In the genomic region with DNA sequence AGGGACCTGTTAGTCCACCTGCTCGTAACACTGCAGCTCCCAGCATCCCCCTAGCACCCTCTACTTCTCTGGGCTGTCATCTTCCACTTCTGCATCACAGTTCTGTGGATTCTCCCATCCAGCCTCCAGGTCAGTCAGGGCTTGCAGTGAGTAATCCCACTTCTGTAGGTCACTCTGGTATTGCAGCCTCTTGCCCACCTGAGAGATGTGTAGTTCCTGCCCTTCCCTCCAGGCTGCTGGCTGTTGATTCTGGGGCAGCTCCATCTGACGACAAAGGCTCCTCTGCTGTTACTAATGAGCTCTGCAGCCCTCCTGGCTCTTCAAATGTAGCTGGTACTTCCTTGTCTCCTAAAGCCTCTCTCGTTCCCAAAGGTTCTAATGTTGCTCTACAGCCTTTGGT, we compare ENCODE assay signal across 20 mouse cellular contexts. TPM values are rescaled to one million over a fixed set of nuclear protein-coding genes. Genes with fewer than 3 reads are reported as not detected.
DNase-seq lines count a peak whose midpoint lies in the region; ATAC-seq and TF ChIP-seq lines count a peak whose summit lies in the region.
"Had no signal": no experiment of that assay in that cellular context is flagged by ENCODE, and none has a peak within 500 bp of the region (broad histone marks: within the 10 kb centered on the region; RNA-seq: fewer than 3 reads in every experiment).

No protein-coding gene starts in this region.

- no peak overlapping the region for H3K4me2 ChIP-seq in heart, postnatal 0 days (ENCODE audit: low read depth, low read length)
- H3K4me2 ChIP-seq in neural tube, embryonic 13.5 days: no peak overlapping the region
- H3K4me2 ChIP-seq: midbrain, embryonic 15.5 days; neural tube, embryonic 15.5 days had no signal

- intact Hi-C loops in left cerebral cortex, postnatal 14 days (cut with DNase I): no loop called here

- no peak for TF ChIP-seq CTCF in heart, postnatal 0 days (IDR thresholded peaks at IDR 0.05; ENCODE audit: low read depth)

- H3K4me1 ChIP-seq in heart, postnatal 0 days (ENCODE audit: control insufficient read depth, insufficient read depth): peaks cover 29% of the 10 kb centered on the region
- H3K4me1 ChIP-seq in neural tube, embryonic 13.5 days (replicated peaks): peaks cover 56% of the 10 kb centered on the region

- 51% methylated on average over 3 of the region's 3 CpGs for WGBS in heart, postnatal 0 days
- 74% methylated on average over 3 of the region's 3 CpGs for WGBS in neural tube, embryonic 13.5 days

- no peak for ATAC-seq in heart, postnatal 0 days (ENCODE audit: insufficient read depth, low read depth)
- ATAC-seq in neural tube, embryonic 13.5 days (ENCODE audit: low read depth): no peak
- ATAC-seq: forebrain, embryonic 14.5 days; midbrain, embryonic 15.5 days had no signal

- no peak for TF ChIP-seq EP300 in heart, postnatal 0 days (IDR thresholded peaks at IDR 0.05; ENCODE audit: low read depth)

- no peak overlapping the region for H3K9ac ChIP-seq in heart, postnatal 0 days (replicated peaks; ENCODE audit: low read depth, low read length)
- peak overlapping the region; percentile 1; the same call in 1 of the 2 replicates for H3K9ac ChIP-seq in neural tube, embryonic 13.5 days
- H3K9ac ChIP-seq: midbrain, embryonic 15.5 days; neural tube, embryonic 15.5 days; stomach, embryonic 15.5 days had no signal

- no peak overlapping the region for H3K4me3 ChIP-seq in heart, postnatal 0 days (ENCODE audit: low read depth, low read length)
- no peak overlapping the region for H3K4me3 ChIP-seq in neural tube, embryonic 13.5 days
- H3K4me3 ChIP-seq: midbrain, embryonic 15.5 days; neural tube, embryonic 15.5 days had no signal

- H3K27ac ChIP-seq in heart, postnatal 0 days (ENCODE audit: low read depth): 0 out of 2 replicates have a peak overlapping the region, but pooled peaks have one; percentile 11
- no peak overlapping the region for H3K27ac ChIP-seq in neural tube, embryonic 13.5 days (replicated peaks)
- H3K27ac ChIP-seq: midbrain, embryonic 15.5 days; neural tube, embryonic 15.5 days; stomach, embryonic 15.5 days had no signal

- no peaks in the 10 kb centered on the region for H3K9me3 ChIP-seq in heart, postnatal 0 days (replicated peaks; ENCODE audit: control insufficient read depth, low read length)
- H3K9me3 ChIP-seq in neural tube, embryonic 13.5 days: no peaks in the 10 kb centered on the region
- H3K9me3 ChIP-seq: midbrain, embryonic 15.5 days; neural tube, embryonic 15.5 days; stomach, embryonic 15.5 days had no signal

- DNase-seq in cerebellum, postnatal 25 days: peak; percentile 22 to 25
- DNase-seq in cerebellum, adult 9-11 months: no peak
- no peak for DNase-seq in heart, postnatal 0 days (ENCODE audit: low spot score)
- no peak for DNase-seq in heart, postnatal 4 days
- no peak for DNase-seq in neural tube, embryonic 10.5 days (ENCODE audit: extremely low spot score, low spot score)
- DNase-seq in left cerebral cortex, postnatal 14 days (ENCODE audit: low spot score in 2 of 2): no peak
- DNase-seq in frontal cortex, postnatal 14 days (ENCODE audit: low spot score in 2 of 2): no peak
- DNase-seq: adrenal gland, postnatal 14 days; cerebellum, adult 9-10 months; gastrocnemius, postnatal 10 days; kidney, adult 2 months; lung, postnatal 4 days; retina, postnatal 1 day had no signal

- H3K36me3 ChIP-seq in heart, postnatal 0 days (replicated peaks; ENCODE audit: control insufficient read depth, insufficient read depth, low read length): peaks cover 49% of the 10 kb centered on the region
- H3K36me3 ChIP-seq in neural tube, embryonic 13.5 days: peaks cover 60% of the 10 kb centered on the region

- H3K27me3 ChIP-seq in heart, postnatal 0 days (ENCODE audit: control insufficient read depth, insufficient read depth, low read length): no peaks in the 10 kb centered on the region
- H3K27me3 ChIP-seq in neural tube, embryonic 13.5 days: no peaks in the 10 kb centered on the region
- H3K27me3 ChIP-seq: midbrain, embryonic 15.5 days; neural tube, embryonic 15.5 days; stomach, embryonic 15.5 days had no signal

RNA-seq across cellular contexts. Expression of gene Naca, which starts 4.5 kb away (rescaled TPM):
- 307 and 346 TPM in 2 replicates for total RNA-seq in heart, postnatal 0 days (2014; rRNA removed; ENCODE audit: low replicate concordance)
- 370 and 382 TPM in 2 replicates for polyA plus RNA-seq in heart, postnatal 0 days (2015; fragmentation: Nextera tagmentation; extraction: Ambion mirVana)
- total RNA-seq in heart, postnatal 4 days (2021): 100 to 1,000 TPM; 738 to 766 TPM
- 612 and 618 TPM in 2 replicates for polyA plus RNA-seq in neural tube, embryonic 13.5 days (2015; fragmentation: Nextera tagmentation; extraction: Ambion mirVana)
- 100 to 1,000 TPM; 306 to 320 TPM for total RNA-seq in left cerebral cortex, postnatal 14 days (2021)

RNA-seq across cellular contexts. Expression of gene Ptges3, which starts 18.9 kb away (rescaled TPM):
- total RNA-seq in heart, postnatal 0 days (2014; rRNA removed; ENCODE audit: low replicate concordance): 48.4 and 59.2 TPM in 2 replicates
- polyA plus RNA-seq in heart, postnatal 0 days (2015; fragmentation: Nextera tagmentation; extraction: Ambion mirVana): 209 and 211 TPM in 2 replicates
- 100 to 1,000 TPM; 125 to 132 TPM for total RNA-seq in heart, postnatal 4 days (2021)
- polyA plus RNA-seq in neural tube, embryonic 13.5 days (2015; fragmentation: Nextera tagmentation; extraction: Ambion mirVana): 448 and 456 TPM in 2 replicates
- total RNA-seq in left cerebral cortex, postnatal 14 days (2021): 100 to 1,000 TPM; 131 to 134 TPM

RNA-seq across cellular contexts. Expression of gene Prim1, which starts 24.9 kb away (rescaled TPM):
- total RNA-seq in heart, postnatal 0 days (2014; rRNA removed; ENCODE audit: low replicate concordance): 10.0 and 21.1 TPM in 2 replicates
- 16.1 and 19.1 TPM in 2 replicates for polyA plus RNA-seq in heart, postnatal 0 days (2015; fragmentation: Nextera tagmentation; extraction: Ambion mirVana)
- 10 to 100 TPM; 30.0 to 31.1 TPM for total RNA-seq in heart, postnatal 4 days (2021)
- 32.1 and 35.9 TPM in 2 replicates for polyA plus RNA-seq in neural tube, embryonic 13.5 days (2015; fragmentation: Nextera tagmentation; extraction: Ambion mirVana)
- 1 to 10 TPM; 6.4 to 7.2 TPM for total RNA-seq in left cerebral cortex, postnatal 14 days (2021)

RNA-seq across cellular contexts. Expression of gene Hsd17b6, which starts 32.4 kb away (rescaled TPM):
- total RNA-seq in heart, postnatal 0 days (2014; rRNA removed; ENCODE audit: low replicate concordance): not detected in 2 replicates
- polyA plus RNA-seq in heart, postnatal 0 days (2015; fragmentation: Nextera tagmentation; extraction: Ambion mirVana): not detected in 2 replicates
- not detected for total RNA-seq in heart, postnatal 4 days (2021)
- not detected in 2 replicates for polyA plus RNA-seq in neural tube, embryonic 13.5 days (2015; fragmentation: Nextera tagmentation; extraction: Ambion mirVana)
- not detected for total RNA-seq in left cerebral cortex, postnatal 14 days (2021)
- total RNA-seq: gastrocnemius, postnatal 10 days; hematopoietic stem cell, adult 5-6 weeks; left cerebral cortex, adult 8-10 months had no signal
- polyA plus RNA-seq: forebrain, embryonic 14.5 days; kidney, adult 2 months; midbrain, embryonic 15.5 days; neural tube, embryonic 15.5 days; stomach, embryonic 15.5 days had no signal

RNA-seq across cellular contexts. Expression of gene Atp5b, which starts 43.2 kb away (rescaled TPM):
- total RNA-seq in heart, postnatal 0 days (2014; rRNA removed; ENCODE audit: low replicate concordance): 19,517 and 23,614 TPM in 2 replicates
- polyA plus RNA-seq in heart, postnatal 0 days (2015; fragmentation: Nextera tagmentation; extraction: Ambion mirVana): 9,758 and 9,784 TPM in 2 replicates
- 1,000 to 10,000 TPM; 6,416 to 6,613 TPM for total RNA-seq in heart, postnatal 4 days (2021)
- 2,119 and 2,171 TPM in 2 replicates for polyA plus RNA-seq in neural tube, embryonic 13.5 days (2015; fragmentation: Nextera tagmentation; extraction: Ambion mirVana)
- 1,000 to 10,000 TPM; 1,697 to 1,804 TPM for total RNA-seq in left cerebral cortex, postnatal 14 days (2021)

Comparison
In these comparisons a context has a peak if more than half of its experiments do, and no peak if none do; other contexts are left out.
1. DNase-seq: peak in cerebellum, postnatal 25 days (2 of 2); none in cerebellum, adult 9-11 months (single experiment), heart, postnatal 0 days (single experiment), heart, postnatal 4 days (single experiment), neural tube, embryonic 10.5 days (single experiment), left cerebral cortex, postnatal 14 days (0 of 2) and frontal cortex, postnatal 14 days (0 of 2).